Mouse (Mus musculus) mouse embryonic stem cell (cell line): ENCODE measurements around the gene Pltp.
"Not testable (repeated sequence)": the region's sequence is repeated elsewhere in the genome, so short reads cannot be mapped to it uniquely, and the experiment has no call there.

Source experiments
- in situ Hi-C, 2 experiments: fragments of 300-500 bp; cut with MboI; formaldehyde crosslinking; loops; 1 replicate in 1 of 2; 3 replicates in 1 of 2; pipeline ENCODE4 v1.14.3; 2019 to 2020; ENCODE audit warnings: low sequenced_read_pairs in 2 of 2, low pct_unique_long_range_greater_than_20kb in 1 of 2, mixed read lengths in 1 of 2; ENCODE audit not compliant: unreplicated experiment in 1 of 2

Gene Pltp

DNA sequence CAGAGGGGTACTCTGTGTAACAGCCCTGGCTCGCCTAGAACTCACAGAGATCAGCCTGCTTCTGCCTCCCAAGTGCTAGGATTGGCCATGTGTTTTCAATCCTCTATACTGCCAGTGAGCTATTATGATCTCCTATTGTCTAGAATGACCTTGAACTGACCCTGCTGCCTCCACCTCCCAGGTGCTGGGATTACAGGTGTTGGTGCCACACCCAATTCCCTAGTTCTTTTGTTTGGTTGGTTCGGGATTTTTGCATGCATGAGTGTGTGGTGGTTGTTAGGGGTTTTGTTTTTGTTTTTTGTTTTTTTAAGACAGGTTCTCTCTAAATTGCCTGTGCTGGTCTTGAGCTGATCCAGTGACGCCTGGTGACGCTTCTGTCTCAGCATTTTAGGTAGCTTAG is 33.5 kb downstream of the Pltp start:
- in situ Hi-C loops: no loop called here

DNA sequence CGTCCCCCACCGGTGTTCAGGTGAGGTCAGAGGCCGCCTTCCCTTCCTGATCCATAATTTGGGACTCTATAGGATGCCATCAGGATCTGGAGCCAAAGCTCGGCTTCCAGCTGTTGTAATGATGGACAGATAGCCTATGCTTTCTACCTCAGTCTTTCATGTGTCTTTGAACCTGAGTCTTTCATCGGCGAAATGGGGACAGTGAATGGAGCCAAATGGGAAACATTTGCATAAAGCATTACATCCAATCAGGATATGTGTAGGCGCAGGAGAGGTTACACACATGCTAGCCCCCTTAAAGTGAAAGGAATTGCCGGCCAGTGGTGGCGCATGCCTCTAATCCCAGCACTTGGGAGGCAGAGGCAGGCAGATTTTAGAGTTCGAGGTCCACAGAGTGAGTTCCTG is 34.3 kb downstream of the Pltp start:
- in situ Hi-C loops: no loop called here

DNA sequence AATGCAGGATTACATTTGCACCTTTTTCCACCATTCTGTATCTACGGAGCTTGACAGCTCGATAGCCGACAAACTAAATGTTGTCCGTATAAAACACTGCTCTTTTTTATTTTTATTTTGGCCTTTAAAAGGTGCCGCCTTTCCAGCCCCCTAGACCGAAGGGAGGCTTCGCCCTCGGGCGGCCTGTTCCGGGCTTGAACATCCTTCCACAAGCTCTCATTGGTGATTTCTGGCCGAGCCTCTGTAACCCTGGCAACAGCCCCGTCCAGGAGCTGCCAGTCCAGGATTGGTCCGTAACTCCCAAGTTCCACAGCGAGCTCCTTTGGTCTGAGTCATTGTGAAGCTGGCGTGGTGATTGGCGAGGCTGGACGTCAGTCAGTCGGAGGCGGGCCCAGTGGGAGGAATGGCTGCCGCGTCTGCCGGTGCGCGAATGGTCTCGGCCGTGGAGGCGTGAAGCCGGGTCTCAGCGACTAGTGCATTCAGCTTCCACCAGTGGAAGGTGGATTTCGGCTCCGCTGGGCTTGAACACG is 34.8 kb downstream of the Pltp start, which contains the start of gene Zswim1:
Gene Zswim1, plus strand, starts transcription at position 51 of the 530 bp plus-strand sequence.
- in situ Hi-C loops: no loop called here

DNA sequence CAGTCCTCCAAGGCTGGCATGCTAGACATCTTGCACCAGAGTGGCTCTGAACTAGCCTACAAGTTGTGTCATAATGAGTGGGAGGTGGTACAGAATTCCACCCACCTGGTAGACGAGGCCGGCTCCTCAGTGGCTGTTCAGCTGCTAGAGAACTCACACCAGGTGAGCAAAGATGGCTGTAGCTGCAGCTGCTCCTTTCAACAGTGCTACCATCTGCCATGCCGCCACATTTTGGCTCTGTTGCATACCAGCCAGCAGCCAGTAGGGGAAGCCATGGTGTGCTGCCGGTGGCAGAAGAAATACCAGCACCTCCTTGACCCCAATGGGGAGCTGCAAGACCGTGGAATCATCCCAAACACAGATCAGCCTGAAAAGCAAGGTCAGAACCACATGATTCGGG is 36.5 kb downstream of the Pltp start:
- in situ Hi-C loops: no loop called here

DNA sequence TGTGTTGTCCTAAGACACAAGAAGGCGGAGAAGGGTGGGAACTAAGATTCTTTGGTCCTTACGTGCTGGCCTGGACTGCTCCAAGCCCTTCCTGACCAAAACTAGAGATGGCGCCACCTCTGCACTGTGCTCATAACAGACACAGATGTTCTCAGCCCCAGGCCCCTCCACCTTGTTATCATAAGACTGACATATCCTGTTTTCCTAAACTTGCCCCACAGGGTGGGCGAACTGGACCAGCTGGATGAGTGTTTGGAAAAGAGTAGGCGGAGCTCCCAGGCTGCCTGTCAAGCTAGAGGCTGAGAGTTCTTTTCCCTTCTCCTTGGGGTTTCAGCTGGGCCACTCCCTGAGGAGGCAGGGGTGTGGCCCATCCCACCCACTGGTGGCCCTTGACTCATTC is 39.8 kb downstream of the Pltp start:
- in situ Hi-C loops: no loop called here

DNA sequence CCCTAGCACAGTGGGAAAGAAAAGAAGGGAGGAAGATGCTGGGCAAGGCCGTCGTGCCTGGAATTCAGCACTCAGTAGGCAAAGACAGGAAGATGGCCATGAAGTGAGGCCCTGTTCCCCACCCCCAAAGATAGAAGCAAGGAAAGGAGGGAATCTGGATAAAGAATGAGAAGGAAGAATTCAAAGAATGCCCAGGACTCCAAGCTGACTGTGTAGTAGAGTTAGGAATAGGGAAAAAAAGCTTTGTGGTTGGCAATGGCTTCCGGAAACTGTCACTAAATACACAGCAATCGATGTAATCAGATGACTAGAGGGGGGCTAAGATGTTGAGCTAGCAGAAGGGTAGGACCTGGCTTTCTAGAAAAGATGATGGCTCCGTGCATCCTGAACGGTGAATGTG is 40.3 kb downstream of the Pltp start:
- in situ Hi-C loops: no loop called here

DNA sequence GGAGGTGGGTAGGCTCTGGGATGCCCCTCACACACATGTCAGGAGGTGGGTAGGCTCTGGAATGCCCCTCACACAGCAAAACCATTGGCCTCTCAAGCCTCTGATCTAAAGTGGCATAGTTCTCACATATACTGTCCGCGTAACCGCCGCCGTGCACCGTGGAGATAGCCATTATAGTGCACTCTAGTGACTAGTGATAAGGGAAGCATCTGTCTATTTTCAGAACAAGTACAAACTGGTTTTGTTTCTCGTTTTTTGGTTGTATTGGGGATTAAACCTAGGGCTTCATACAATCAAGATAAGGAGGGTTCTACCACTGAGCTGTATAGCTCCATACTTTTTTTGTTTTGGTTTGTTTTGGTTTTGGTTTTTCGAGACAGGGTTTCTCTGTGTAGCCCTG is 41.7 kb downstream of the Pltp start:
- in situ Hi-C loops: no loop called here

DNA sequence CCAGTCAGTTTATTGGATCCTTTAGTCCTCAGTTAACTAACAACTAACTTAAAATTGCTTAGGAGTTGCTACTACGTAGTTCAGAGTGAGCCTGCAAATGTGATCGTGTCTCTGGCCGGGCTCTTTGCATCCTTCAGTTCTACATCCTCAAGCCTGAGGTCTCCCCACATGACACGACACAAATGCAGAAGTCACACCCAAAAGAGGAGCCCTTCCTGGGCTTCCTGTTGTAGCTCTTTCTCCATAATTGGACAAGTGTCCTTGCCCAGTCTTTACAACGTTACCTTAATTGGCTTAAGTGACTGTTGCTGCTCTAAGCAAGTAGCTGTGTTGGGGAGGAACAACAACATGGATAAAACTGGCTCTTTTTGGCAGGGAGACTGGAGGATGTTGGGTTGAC is 42.2 kb downstream of the Pltp start:
- in situ Hi-C loops: no loop called here

DNA sequence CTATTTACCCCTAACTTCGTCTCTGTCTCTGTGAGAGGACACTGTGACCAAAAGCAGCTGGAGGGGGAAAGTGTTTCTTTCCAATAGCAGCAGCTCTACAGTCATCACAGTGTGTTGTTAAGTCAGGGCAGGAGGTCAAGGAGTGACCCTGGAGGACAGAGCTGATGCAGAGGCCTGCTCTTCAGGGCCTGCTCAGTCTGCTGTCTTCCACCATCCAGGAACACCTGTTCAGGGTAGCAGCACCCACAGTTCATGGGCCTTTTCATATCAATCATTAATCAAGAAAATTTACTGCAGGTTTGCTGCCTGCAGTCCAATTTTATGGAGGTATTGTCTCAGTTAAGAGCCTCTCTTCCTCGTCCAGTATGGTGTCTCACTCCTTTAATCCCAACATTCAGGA is 44.0 kb downstream of the Pltp start:
- in situ Hi-C loops: no loop called here

DNA sequence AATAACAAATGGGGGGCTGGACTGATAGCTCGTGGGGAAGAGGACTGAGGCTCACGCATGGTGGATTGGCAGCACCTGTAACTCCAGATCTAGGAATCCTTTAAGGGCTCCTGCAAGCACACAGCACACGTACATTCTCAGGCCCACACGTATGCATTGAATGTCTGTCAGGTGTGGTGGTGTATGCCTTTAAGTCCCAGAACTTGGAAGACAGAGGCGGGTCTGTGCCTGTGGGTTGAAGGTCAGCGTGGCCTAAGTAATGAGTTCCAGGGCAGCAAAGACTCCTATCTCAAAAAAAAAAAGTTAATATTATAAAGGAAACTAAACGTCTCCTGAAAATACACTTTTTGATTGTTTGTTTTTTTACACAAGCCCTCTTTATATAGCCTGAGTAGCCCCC is 50.9 kb downstream of the Pltp start:
- in situ Hi-C loops: no loop called here

DNA sequence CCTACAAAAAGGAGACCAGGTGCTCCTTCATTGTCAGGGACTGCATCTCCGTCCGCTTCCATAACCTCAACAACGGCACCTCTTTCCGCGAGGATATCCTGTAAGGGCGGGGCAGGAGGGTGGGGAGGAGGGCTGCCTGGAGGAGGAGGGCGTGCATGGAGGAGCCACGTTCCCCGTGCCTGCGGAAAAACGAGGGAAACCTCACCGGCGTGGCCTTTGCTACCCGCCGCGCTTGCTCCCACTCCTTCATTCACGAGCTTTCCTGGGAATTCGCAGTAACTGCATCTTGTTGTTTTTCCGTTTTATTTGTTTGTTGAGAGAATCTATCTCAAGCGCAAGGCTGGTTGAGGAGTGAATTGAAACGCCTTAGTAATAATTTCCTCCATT is 52.2 kb downstream of the Pltp start:
- in situ Hi-C loops: no loop called here

DNA sequence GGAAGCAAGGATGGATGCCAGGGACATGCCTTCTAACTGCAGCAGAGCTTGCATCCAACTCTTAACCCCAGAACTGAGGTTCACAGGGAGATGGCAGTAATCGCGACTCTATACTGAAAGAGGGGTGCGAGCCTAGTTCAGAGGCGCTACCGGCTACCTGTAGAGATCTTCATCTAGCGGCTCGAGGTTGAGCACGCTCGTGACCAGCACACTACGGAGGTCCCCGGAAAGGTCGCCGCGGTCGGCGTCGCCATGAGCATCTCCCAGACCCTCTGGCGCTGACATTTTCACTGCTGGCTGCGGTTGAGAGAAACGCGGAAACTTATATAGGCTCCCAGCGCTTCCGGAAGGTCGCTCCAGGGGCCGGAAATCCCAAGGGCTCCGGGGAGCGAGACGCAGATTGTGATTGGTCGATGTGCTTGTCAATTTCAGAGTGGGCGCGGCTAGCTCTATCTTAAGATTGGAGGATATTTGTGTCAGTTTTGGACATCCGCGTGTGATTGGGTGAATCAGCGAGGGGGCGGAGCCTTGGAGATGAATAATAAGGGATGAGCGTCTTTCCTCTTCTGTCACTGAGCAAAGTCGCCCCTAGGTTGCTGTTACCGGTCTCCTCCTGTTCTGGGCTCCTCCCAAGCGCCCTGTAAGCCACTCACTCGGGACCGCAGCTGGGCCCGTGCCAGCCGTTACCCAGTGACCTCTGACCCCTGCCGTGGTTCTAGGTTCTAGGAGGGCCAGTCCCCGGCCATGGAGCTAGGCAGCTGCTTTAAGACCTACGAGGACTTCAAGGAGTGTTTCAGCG is 52.8 kb downstream of the Pltp start, which contains the start of the genes Acot8 and Zswim3:
Gene Acot8, minus strand, starts transcription at position 350 of the 799 bp plus-strand sequence.
Gene Zswim3, plus strand, starts transcription at position 566 of the 799 bp plus-strand sequence.
- in situ Hi-C loops: no loop called here

DNA sequence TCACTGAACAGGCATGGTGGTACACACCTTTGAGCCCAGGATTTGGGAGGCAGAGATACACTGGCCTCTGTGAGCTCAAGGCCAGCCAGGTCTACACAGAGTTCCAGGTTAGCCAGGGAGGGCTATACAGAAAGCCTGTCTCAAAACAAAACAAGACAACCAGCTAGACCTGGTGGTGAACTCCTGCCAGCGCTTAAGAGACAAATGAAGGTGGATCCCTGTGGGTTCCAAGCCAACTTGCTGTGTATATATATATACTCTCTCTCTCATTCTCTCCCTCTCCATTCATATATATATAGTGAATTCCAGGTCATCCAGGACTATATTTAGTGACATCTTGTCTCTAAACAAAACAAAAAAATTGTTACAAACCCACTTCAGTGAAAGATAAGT is 53.6 kb downstream of the Pltp start:
- in situ Hi-C loops: no loop called here

DNA sequence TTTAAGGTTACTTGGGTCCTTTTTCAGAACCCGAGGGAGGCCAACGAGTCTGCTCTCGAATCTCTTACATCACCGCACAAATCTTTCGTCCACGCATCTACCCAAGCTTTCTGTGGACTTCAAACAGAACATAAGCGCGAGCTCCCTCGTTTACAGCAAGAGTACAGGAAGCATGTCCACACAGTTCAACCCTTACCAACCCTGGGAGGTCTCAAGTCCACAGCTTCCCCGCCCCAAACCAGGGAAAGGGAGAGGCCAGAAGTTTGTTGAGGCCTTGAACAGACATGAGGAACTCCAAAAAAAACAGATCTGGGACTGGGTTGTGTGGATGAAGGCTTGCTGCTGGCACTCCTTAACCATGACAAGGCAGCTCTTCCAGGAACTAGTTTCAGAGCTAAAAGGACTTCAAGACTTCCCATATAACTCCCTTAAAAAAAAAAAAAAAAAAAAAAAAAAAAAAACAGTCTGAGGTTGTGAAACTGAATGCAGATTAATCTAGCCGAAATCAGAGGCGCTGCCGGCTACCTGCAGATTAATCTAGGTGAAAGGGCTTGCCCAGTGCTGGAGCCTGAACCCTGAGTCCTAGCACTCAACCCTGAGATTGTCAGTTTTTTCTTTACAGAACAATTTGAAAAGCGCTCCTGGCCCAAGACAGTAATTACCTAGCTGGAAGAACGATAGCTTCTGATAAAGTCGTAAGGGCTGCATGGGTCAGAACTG is 54.1 kb downstream of the Pltp start:
- in situ Hi-C loops: no loop called here

DNA sequence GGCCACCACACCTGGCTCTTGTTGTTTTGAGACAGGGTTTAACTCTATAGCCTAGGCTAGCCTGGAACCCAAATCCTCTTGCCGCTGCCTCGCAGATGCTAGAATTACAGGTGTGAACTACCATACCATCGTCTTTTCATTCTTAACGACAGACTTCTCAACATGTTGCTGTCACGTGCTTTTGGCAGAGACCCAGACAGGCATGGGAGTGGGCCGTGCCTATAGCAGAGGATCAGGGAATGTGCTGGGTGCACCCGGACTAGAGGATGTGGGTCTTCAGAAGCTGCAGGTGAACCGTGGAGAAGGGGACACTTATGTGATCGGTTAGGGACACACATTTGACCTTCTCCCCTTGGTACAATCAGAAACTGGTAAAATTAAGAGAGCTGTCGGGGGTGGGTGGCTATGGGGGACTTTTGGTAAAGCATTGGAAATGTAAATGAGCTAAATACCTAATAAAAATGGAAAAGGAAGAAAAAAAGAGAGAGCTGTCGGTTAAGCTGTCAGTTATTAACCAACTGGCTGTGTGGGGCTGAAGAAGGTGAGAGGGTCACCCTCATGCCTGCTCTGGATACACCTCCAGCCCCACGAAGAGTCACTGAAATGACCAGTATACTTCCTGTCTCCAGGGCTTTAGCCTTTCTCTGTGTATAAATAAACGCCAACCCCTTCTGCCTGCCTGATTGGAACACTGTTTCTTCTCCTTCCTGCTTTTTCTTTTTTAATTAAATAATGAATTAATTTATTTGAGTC is 57.1 kb downstream of the Pltp start:
- in situ Hi-C loops: no loop called here

DNA sequence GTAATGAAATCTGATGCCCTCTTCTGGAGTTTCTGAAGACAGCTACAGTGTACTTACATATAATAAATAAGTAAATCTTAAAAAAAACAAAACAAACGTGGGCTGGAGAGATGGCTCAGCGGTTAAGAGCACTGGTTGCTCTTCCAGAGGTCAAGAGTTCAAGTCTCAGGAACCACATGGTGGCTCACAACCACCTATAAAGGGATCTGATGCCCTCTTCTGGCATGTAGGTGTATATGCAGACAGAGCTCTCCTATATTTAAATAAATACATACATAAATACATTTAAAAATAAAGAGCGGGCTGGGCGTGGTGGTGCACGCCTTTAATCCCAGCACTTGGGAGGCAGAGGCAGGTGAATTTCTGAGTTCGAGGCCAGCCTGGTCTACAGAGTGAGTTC is 59.0 kb downstream of the Pltp start:
- in situ Hi-C loops: not testable (repeated sequence)

DNA sequence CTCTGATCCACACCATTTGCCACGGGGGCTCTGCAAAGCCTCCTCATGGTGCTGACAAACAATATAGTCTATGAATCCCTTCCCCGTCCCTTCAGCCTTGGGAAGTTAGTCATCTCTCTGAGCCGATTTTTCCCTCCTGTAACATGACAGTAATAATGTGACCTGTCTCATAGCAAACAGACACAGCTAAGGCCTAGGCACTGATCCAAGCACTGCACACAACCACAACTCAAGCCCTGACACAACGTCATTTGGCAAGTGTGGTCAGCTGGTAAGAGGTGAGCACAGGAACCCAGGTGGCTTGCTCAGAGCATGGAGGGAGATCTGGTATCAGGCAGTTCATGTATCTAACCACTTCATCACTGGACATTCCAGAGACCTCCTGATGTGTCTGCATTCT is 61.6 kb downstream of the Pltp start:
- in situ Hi-C loops: no loop called here

DNA sequence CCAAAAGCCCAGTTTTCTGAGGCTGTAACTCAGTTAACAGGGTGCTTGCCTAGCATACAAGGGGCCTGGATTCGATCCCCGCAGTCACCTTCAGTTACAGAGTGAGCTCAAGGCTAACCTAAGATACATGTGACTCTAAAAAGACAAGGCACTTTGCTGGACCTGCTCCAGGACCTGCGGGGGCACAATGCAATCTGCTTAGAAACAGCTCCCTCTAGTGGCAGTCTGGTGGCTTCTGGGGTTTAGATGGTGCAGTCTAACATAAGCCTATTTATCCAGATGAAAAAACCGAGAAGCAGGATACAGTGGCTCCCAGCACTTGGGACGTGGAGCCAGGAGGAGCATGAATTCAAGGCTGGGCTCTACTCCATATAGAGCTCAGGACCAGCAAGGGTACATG is 63.2 kb downstream of the Pltp start:
- in situ Hi-C loops: no loop called here

DNA sequence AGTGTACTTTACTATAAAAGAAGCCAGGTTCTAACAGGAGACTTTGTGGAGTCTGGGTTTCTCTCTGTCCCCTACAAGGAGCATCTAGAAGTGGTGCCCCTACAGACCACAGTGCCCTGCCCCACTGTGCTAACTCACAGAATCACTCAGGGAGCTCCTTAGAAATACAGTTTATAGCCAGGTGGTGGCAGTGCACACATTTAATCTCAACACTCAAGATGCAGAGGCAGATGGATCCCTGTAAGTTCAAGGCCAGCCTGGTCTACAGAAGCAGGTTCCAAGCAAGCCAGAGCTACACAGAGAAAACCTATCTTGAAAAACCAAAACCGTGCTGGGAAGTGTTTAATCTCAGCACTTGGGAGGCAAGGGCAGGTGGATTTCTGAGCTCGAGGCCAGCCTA is 63.7 kb downstream of the Pltp start:
- in situ Hi-C loops: no loop called here
